Mouse (Mus musculus) gastrocnemius, adult 2 months (tissue): ENCODE data around the gene Adamts16. TPM values are rescaled to one million over a fixed set of nuclear protein-coding genes. Genes with fewer than 3 reads are reported as not detected.
A peak's percentile ranks its signal among the peaks of the same experiment; 100 is the strongest.

ENCODE experiments used
- DNase-seq: peaks from one replicate; pipeline ENCODE4 v3.0.0; 2022
- H3K27ac ChIP-seq: fragments of 200-600 bp; 2 replicates; pipeline ENCODE4 v1.8.1; 2022; ENCODE audit warnings: mild to moderate bottlenecking
- H3K4me3 ChIP-seq: fragments of 200-600 bp; 2 replicates; pipeline ENCODE4 v1.8.1; 2022; ENCODE audit warnings: mild to moderate bottlenecking, moderate library complexity
- CTCF ChIP-seq: fragments of 200-600 bp; IDR thresholded peaks from 2 replicates; pipeline ENCODE4 v1.8.1; 2022; ENCODE audit warnings: antibody characterized with exemption, mild to moderate bottlenecking, moderate library complexity
- intact Hi-C: fragments of 180-260 bp; cut with DNase I; formaldehyde crosslinking; loops from one replicate; pipeline ENCODE4 v1.15.1; 2025
- total RNA-seq, 2 experiments: library from RNA; stranded (reverse); gene quantifications; 2 replicates each; pipeline ENCODE4 v1.2.3; 2021

The Adamts16 gene
- total RNA-seq, 2 experiments from 2014 or later = 0.20 to 0.56 TPM

DNA sequence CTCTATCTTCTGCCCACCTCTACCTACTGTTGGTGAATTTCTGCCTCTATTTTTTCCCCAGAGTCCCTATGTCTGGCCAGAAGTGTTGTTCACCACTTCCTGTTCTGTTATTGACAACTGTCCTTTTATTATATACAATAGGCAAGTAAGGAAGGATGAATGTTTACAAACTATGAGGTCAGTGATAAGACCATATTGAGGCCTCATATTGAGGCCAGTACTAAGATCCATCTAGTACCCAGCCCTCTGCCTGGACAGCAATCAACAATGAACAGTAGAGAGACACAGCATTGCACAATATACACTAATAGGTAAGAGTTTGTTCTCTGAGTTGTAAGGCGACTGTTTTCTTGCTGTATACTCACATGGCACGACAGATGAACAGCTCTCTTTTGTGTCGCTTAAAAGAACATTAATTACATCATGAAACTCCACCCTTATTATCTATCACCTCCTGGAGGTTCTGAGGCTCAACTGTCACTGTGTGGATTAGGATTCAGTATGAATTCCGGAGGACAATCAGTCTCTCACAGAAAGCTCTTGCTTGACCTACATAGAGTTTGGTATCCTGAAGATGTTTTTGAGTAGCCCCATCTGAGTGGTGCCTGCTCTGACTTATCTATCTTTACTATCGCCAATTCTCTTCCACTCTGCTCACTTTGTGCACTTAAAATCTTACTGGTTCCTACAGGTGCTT lies 134.3 kb downstream of the Adamts16 start:
- no peak for TF ChIP-seq CTCF
- no peak for DNase-seq
- Histone ChIP-seq H3K4me3 (no peak overlapping the region), H3K27ac (no peak overlapping the region)
- intact Hi-C loops = no loop called here

DNA sequence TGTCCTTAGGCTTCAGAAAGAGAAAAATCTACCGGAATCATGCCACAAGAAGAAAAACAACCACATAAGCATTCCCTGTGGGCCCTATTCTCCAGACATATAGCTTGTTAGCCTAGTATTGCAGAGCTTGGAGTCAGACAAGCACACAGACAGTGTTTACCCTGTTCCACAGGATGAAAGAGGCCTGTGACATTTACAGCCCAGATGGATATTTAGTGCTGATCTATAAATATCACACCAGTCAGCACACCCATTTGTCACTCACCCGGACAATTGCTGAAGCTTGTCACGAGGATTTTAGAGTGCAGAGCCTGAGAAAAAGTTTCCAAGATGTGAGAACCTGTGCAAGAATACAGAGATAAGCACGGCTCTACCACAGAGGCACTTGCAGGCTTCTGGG lies 138.7 kb downstream of the Adamts16 start:
- no peak for DNase-seq
- no peak overlapping the region for H3K4me3 ChIP-seq
- intact Hi-C loops = no loop called here
- TF ChIP-seq CTCF = no peak
- H3K27ac ChIP-seq = peak overlapping the region; percentile 55; the same call in 1 of the 2 replicates

DNA sequence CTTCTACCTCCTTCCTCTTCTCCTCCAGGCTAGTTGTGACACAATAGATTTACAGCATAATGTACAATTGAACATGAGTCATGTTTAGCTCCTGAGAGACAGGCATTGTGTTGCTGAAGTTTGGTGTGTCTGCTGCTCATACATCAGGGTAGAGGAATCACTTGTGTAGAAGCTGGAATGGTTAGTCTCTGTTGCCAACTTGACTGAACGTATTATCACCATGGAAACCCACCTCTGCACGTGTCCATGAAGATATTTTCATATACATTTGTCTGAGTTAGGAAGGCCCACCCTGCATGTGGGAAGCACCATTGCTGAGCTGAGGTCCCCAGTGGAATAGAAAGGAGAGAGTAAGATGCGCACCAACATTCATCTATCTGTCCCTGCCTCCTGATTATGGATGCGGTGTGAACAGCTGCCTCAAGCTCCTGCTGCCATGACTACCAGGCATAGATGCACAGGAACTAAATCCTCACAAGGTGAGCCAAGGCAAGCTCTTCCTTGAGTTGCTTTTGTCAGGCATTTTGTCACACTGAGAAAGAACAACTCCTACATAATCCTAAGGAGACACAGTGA lies 142.7 kb downstream of the Adamts16 start:
- H3K4me3 ChIP-seq = no peak overlapping the region
- DNase-seq = no peak
- TF ChIP-seq CTCF = no peak
- H3K27ac ChIP-seq = no peak overlapping the region
- intact Hi-C loops = no loop called here

DNA sequence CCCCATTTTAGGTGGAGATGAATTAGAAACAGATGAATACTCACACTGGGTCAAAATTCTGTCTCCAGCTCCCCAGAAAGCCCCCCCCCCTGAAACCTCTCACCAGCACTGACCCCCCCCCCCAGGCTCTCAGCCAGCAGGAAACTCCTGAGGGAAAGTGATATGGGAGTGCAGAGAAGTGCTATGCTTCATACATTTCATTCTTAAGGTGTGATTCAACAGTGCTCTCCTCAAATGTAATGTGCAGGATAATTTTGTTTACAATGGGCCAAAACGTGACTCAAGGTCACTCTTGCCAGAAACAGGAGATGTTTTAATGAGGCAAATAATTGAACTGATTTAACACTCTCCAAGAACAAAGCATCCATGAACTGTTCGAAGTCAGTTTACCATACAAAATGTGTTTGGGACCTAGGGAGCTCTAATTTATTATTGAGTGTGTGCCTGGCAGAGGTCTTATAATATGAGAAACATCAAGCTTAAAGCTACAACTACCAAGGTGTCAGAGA lies 152.1 kb downstream of the Adamts16 start:
- Histone ChIP-seq H3K27ac (no peak overlapping the region), H3K4me3 (no peak overlapping the region)
- intact Hi-C loops = no loop called here
- no peak for DNase-seq
- TF ChIP-seq CTCF = no peak

DNA sequence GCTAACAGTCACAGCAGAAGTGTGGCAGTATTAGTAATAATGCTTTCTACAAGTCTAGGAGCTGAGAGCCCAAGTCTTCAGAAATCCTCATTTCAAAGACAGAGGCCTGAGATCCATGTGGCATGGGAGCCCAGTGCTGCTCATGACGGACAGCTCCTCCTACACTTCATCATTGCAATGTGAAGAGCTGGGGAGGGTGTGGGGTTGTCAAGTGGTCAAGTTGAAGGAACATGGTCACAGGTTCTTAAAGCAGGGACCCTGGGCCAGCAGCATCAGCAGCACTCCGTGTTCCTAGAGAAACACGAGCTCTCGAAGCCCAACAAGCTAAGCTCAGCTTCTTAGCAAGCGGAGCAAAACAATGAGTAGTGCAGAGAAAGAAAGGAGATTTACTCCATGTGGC lies 155.8 kb downstream of the Adamts16 start:
- no peak overlapping the region for H3K27ac ChIP-seq
- intact Hi-C loops = no loop called here
- H3K4me3 ChIP-seq = no peak overlapping the region
- no peak for TF ChIP-seq CTCF
- DNase-seq = no peak

DNA sequence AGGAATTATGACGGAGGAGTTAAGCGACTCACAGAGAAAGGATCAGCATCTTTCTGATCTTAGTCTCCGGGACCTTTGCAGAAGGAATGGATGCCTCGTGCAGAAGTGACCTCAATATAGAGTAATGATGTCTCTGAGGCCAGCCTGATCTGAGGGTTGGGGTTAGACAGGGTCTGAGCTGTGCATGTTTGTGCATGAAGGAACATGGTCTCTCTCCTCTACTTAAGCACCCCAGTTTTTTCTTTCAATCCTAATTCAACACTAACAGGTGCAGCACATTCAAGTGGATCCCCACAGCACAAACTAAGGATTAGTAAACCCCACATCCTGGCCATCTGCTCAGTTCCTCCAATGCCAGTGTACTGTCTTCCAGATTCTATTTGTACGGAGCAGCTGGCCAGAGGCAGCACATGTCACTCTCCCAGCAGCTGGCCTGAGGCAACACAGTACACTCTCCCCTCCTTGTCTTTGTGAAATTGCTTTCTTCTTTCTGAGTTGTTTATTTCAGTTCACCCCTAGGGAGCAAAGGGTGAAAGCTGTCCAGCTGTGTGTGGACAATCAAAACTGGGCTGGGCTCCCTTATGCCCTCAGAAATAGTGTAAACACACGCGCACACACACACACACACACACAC lies 156.5 kb downstream of the Adamts16 start:
- Histone ChIP-seq H3K27ac (no peak overlapping the region), H3K4me3 (no peak overlapping the region)
- DNase-seq = peak; percentile 37
- no peak for TF ChIP-seq CTCF
- intact Hi-C loops = no loop called here

DNA sequence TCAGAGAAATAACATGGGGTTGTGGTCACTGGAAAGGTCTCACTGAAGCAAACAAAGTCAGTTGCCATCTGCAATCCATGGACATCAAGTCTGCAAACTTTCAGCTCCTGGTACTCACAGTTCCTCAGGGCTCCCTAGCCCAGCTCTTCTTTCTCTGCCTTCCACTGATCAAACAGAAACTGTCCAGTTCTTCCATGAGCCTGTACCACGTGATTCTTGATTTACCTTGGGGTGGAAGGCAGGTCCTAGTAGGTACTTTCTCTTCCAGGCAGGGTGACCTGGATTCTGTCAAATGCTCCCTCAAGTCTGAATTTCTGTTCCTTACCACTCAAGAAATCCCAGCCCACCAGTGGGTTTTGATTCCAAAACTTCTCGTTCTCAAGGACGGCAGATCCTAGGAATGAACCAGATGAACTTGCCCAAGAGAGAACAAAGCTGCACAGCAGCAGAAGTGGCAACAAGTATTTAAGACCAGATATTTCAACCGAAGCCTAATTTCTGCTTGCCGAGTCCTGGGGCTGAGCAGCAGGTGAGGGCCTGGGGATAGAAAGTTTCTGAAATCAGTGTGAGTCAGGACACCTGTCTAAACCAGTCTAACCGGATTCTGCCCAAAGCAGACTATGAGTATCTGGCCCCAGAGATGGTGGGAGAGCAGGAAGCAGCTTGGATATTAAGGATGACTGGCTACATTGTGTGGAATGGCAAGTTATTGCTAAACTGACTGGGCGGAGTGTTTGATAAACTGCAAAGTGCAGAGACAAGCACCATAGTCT lies 160.0 kb downstream of the Adamts16 start:
- no peak for TF ChIP-seq CTCF
- DNase-seq = no peak
- Histone ChIP-seq H3K4me3 (no peak overlapping the region), H3K27ac (no peak overlapping the region)
- intact Hi-C loops = no loop called here

DNA sequence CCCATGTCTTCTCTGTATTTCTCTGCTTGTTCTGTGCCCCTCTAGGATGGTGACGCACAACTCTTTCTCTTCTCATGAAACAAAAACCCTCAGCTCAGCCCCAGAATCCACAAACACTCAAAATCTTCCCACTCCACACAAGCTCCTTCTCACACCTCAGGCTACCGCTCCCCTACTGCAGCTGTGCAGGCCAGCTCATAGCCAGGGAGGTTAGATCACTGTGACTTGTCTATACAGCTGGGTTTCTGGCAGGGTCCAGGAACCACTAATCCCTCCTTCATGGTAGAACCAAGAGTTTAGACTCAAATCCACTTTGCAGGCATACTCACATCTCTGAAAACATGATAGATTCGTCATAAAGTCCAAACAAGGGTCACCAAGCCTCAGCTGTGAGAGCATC lies 161.3 kb downstream of the Adamts16 start:
- Histone ChIP-seq H3K4me3 (no peak overlapping the region), H3K27ac (no peak overlapping the region)
- no peak for TF ChIP-seq CTCF
- no peak for DNase-seq
- intact Hi-C loops = no loop called here

Other genes starting within 250 kb of the Adamts16 start
- 10 to 100 TPM; 17.1 to 22.8 TPM for gene Ice1, start 204.2 kb downstream of the Adamts16 start, total RNA-seq